Mouse (Mus musculus): ENCODE data around the gene Pex26.

The Pex26 gene

GRCm38 (mm10) chr6:121210149-121210925, 26.9 kb downstream of the Pex26 start, which contains the start of gene Tuba8:
Gene Tuba8 (plus strand): TSS chr6:121210696.
- peak; percentile 64 to 73 for DNase-seq

DNA sequence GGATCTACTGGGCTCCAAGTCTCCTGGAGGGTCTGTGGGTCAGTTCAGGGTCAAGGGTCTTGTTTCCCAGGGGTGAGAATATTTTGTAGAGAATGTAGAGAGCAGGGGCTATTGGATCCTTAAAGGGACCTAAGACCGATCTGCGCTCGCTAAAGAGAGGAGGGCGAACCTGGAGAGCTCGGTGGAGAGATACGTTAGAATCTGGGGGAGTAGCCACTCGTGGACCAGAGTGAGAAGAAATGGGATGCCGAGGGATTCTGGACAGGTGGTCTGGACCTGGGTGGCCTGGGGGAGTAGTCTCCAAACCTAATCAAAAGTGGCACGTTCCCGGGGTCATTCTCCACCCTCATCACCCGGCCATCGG, 27.4 kb downstream of the Pex26 start:
- no peak for DNase-seq

DNA sequence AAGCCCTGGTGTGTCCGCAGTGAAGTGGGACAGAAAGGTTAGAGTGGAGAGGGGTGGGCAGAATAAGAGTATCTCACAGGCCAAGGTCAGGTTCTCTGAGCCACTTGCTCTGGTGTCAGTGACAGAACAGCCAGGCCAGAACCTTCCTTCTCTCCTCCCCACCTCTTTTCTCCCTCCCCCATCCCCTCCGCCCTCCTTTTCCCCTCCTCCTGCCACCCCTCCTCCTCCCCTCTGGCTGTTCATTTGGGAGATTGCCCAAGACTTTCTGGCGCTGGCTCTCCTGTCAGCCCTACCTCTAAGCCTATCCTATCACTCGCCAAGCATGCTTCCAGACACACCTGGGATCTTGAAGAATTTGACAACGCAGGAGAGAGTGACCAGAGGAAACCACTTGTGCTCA, 28.3 kb downstream of the Pex26 start:
- peak; percentile 25 to 38 for DNase-seq

GRCm38 (mm10) chr6:121212988-121213387, 29.5 kb downstream of the Pex26 start:
- DNase-seq = no peak

GRCm38 (mm10) chr6:121214221-121214620, 30.8 kb downstream of the Pex26 start:
- no peak for DNase-seq

GRCm38 (mm10) chr6:121214667-121215330, 31.3 kb downstream of the Pex26 start:
- DNase-seq = no peak

DNA sequence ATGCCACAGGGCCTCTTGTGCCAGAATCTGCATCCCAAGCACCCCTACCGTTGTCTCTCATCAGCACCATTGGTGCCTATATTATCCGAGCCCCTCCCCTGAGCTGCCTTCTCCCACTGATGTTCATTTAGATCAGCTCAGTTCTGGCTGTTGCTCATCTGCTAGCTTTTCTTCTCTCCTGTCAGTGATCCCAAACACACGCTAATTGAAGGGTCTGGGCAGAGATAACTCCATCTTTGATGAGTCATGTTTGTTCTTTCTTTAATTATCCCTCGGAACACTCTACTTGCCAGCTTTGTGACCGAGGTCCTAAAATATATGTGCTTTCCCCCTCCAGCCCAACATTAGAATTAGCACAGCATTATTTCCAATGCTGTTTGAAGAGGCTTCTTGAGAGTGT, 31.9 kb downstream of the Pex26 start:
- no peak for DNase-seq

GRCm38 (mm10) chr6:121215896-121216295, 32.4 kb downstream of the Pex26 start:
- DNase-seq = no peak

DNA sequence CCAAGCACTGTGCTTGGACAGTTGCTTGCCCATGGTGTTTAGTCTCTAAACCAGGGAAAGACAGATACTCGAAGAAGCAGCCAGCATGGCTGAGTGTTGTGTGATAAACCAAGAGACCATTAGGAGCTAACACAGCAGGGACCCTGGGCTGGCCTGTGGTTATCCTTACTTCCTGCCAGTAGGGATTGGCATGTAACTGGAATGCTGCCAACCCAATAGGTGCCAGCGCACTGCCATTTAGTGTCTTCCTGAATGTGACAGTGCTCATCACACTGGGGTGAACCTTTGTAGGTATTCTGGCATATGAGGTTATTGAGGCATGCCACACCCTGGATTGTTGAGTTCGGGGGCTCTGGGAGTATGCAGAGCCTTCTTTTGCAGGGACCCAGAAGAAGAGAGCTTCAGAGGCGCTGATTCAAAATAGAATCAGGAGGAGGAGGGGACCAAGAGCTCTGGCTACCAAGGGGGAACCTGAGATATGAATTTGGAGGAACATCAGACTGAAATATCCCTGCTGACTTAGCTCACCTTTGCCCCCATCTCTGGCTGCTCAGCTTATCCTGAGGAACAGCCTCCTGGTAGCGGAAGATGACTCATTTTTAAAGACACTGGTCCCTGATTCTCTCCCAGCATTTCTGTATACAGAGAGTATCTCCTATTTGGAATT, 33.3 kb downstream of the Pex26 start:
- DNase-seq = no peak

DNA sequence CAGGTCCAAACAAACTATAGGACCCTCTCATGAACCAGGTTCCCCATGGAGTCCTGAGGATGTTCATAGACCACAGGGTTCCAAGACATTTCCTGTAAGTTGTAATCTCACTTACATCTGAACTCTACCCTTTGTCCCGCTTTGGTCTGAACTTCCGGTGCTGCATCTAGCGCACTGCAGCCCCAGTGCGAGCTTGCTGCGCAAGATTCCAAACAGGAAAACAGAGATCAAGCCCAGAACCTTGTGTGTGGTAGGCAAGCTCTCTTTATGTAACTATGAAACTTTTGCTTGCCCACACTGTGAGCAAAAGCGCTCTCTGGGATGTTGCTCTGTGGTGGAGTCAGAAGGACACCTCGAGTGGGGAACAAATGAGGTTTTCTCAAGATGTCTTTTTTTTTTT, 34.5 kb downstream of the Pex26 start:
- DNase-seq = no peak

- DNase-seq = no peak
Measured at GRCm38 (mm10) chr6:121219406-121219805, 35.9 kb downstream of the Pex26 start.

- DNase-seq = no peak
Measured at GRCm38 (mm10) chr6:121220181-121220580, 36.7 kb downstream of the Pex26 start.

GRCm38 (mm10) chr6:121221876-121222597, 38.6 kb downstream of the Pex26 start:
- DNase-seq = no peak

GRCm38 (mm10) chr6:121223001-121223400, 39.5 kb downstream of the Pex26 start:
- DNase-seq = no peak

GRCm38 (mm10) chr6:121224067-121224466, 40.6 kb downstream of the Pex26 start:
- DNase-seq = no peak

- DNase-seq = no peak
Measured at GRCm38 (mm10) chr6:121224993-121225392, 41.5 kb downstream of the Pex26 start.

- no peak for DNase-seq
Measured at GRCm38 (mm10) chr6:121226043-121226442, 42.6 kb downstream of the Pex26 start.

DNA sequence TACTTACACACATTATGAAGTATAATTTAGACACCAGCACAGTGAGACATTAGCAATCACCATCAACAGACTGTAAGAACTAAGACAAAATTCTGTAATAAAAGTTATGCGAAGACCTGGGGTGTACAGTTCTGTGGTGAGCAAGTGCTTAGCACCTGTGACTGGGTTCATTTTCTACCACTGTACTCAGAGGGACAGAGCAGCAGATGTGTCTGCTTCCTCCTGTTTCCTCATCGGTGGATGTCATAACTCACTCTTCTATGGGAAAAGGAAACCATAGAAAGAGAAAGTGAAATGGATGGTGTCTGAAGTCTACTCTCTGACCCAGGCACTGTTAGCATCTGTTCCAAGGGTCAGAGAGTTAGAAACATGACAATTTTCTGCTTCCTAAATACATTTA, 43.3 kb downstream of the Pex26 start:
- no peak for DNase-seq

DNA sequence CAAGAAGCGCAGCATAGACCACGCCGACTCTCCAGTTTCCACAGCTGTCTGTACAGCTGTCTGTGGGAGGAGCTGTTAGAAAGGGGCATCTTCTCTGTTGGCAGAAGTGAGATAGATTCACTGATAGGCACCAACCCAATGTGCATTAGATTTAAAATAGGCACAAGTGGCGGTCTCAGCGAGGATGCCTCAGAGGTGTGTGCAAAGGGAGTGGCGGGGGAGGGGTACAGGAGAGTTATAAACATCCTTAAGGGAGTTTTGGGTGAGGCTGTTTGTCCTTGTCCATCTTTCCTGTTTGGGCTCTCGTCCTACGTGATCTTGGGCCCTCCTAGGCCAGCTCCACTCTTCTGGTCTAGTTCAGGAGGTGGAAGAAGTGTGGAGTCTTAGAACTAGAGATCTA, 45.0 kb downstream of the Pex26 start:
- no peak for DNase-seq

DNA sequence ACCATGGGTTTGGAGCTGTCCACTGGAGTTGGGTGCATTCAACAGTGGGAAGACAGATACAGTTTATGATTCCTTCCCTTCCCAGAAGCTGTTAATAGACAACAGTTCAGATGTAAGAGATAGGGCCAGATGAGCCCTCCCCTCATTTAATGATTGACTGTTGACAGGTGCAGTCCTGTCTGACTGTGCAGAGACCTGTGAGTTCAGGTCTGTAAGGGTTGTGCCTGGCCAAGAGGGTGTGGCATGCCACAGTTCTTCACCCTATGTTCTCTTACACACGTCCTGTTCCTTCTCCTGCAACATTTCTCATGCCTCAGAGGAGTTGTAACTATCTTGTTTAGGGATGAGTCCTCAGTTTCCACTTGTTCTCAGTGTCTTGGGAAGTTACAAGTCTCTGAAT, 49.2 kb downstream of the Pex26 start:
- no peak for DNase-seq

DNA sequence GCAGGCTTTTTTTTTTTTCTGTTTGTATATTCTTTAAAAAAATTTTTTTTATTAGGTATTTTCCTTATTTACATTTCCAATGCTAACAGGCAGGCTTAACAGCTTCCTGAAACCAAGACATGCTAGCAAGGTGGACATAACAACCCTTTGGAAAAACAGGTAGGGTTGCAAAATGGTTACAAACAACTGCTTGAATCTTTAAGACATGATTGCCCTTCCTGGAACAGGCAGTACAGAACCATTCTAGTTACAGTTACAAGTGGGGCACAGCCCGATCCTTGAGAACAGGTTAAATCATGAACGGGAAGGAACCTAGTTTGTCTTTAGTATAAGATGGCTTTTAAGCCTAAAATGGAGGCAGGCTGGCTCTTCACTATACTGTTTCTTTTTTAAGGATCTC, 52.9 kb downstream of the Pex26 start:
- no peak for DNase-seq

DNA sequence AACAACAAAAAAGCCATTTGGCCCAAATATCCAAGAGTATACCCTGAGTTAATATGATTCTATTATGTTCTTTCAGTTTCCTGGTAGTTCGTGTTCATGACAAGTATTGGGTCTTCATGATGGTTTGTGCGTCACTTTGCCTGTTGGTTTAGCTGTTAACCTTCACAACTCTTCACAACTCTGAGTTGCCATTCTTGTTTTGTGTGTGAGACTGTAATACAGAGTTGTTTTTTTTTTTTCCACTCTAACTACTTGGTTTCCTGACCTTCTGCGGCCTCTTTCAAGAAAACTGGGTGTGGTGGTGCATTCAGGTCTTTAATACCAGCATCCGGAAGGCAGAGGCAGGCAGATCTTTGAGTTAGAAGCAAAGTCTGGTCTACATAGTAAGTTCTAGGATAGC, 54.7 kb downstream of the Pex26 start:
- no peak for DNase-seq

GRCm38 (mm10) chr6:121241780-121242179, 58.3 kb downstream of the Pex26 start:
- no peak for DNase-seq

Data from cerebellum, adult 18-20 months (tissue).